Mouse (Mus musculus) adrenal gland, postnatal 25 days (tissue): ENCODE results near the gene Olfr95. TPM values are rescaled to one million over a fixed set of nuclear protein-coding genes. Genes with fewer than 3 reads are reported as not detected.
A peak's percentile ranks its signal among the peaks of the same experiment; 100 is the strongest.
"Not testable (repeated sequence)": the region's sequence is repeated elsewhere in the genome, so short reads cannot be mapped to it uniquely, and the experiment has no call there.

Experiments used
- DNase-seq: peaks from one replicate; pipeline ENCODE4 v3.0.0; 2021; ENCODE audit warnings: mixed read lengths
- long read RNA-seq: library from polyadenylated mRNA; stranded (forward); transcript quantifications from one replicate; pipeline ENCODE4 v2.0.0, GENCODE M21; 2021
- total RNA-seq: library from RNA; stranded (reverse); gene quantifications from 2 replicates; pipeline ENCODE4 v1.2.3, GENCODE M21; 2021

The Olfr95 gene
- total RNA-seq, result not detected in 2 replicates
- long read RNA-seq, result 0 reads

DNA sequence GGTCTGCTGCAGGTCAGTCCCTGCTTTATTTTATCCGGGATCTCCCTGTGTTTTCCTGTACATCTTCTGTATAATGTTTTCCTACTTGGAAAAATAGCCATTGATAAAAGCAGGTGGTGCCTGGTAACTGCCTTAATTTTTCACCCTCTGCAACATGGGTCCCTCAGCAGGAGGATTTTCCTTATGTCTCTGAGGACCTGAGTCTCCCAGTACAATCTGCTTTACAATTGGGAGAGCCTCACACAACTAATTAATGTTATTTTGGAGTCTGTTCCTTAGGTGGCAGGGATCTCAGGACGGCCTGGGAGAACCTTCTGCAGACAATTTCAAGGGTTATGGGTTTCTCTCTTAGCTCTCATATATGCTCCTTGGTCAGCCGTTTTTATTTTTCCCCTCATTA is at the start of gene Olfr95:
Olfr95 (minus strand) TSS at position 101 of the 400 bp plus-strand sequence.
- no peak for DNase-seq

DNA sequence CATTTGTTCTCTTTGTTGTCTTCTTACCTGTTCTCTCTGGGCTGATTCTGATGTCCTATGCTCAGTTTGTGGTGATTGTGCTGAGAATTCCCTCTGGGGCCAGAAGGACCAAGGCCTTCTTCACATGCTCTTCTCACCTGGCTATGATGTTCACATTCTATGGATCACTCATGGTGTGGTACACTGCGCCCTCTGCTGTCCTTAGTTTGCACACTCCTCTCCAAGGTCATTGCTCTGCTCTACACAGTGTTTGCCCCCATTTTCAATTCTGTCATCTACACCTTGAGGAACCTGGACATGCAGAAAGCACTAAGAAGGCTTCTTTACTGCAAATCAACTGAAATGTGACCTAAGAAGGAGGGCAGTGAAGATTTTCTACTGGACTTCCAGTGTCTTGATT is 37.6 kb upstream of the Olfr95 start:
- peak; percentile 15 for DNase-seq

GRCm38 (mm10) chr17:37249460-37249859 is 36.5 kb upstream of the Olfr95 start:
- DNase-seq, result no peak

DNA sequence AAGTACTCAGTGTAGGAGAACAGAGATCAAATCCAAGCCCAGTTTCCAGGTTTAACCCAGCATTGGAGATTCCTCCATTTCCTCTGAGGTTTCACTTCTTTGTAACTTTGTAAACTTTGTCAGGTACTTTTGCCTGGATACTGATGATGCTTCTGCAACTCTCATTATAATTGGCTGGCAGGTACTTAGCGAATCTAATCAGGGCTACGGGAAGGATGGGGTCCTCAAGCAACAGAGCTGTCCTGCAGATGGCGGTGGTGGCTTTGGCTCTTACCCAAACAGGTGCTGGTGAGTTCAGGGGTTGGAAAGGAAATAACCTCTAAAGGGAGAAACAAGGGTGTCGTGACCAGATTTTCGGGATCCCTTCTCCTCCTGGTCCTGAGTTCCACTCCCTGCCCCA is 33.8 kb upstream of the Olfr95 start:
- DNase-seq, result no peak

DNA sequence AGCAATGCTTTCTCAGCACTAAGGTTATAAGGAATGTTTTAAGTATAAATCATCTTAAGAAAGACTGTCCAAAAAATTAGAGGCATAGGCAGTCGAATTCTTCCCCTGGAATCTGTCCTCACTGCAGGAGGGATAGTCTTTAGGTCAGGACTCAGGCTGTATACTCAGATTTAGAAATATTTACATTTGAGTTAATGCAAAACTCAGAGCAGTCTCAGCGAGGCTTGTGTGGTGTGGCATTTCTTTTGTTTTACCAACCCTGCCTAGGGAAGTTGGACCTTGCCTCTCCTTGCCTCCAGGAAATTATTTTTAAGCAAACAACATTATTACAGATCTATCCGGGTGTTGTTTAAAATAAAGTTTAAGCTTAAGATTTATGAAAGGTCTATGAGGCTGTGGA is 29.3 kb upstream of the Olfr95 start:
- DNase-seq, result no peak

DNA sequence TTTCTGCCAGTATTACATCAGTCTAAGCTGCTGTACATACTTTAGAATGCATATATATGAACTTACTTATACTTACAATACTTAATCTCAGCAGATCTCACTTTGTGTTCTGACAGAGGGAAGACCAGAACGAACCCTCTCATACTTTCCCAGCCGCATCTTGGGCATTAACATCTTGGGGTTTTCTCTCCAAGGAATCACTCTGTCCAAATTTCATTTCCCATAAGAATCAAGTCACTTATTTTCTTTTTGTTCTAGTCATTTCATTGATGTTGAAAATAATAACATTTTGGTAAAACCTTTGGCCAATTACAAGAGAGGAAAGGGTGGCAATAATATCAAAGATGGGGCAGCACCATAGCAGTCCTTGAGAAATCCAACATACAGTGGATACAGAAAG is 24.3 kb upstream of the Olfr95 start, which contains the start of gene Olfr97:
Olfr97 (minus strand) TSS at position 101 of the 400 bp plus-strand sequence.
- not testable (repeated sequence) for DNase-seq

DNA sequence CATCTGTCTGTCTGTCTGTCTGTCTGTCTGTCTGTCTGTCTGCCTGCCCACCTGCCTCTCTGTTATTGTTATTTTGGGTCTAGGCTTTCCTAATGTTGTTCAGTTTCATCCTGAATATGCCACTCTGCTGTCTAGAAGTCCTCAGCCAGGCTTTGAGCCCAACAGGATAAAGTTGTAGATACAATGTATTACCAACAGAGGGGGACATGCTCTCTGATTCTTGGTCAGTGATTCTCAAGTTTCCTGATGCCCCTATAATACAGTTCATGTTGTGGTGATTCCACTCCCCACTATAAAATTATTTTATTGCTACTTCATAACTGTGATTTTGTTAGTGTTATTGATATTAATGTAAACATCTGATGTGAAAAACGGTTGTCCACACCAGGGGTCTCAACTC is 9.0 kb upstream of the Olfr95 start:
- DNase-seq, result no peak

GRCm38 (mm10) chr17:37219846-37220245 is 6.9 kb upstream of the Olfr95 start, which contains the start of gene Olfr96:
Gene Olfr96, plus strand, starts transcription at chr17:37220146.
- no peak for DNase-seq

GRCm38 (mm10) chr17:37218486-37218885 is 5.6 kb upstream of the Olfr95 start:
- DNase-seq, result no peak

DNA sequence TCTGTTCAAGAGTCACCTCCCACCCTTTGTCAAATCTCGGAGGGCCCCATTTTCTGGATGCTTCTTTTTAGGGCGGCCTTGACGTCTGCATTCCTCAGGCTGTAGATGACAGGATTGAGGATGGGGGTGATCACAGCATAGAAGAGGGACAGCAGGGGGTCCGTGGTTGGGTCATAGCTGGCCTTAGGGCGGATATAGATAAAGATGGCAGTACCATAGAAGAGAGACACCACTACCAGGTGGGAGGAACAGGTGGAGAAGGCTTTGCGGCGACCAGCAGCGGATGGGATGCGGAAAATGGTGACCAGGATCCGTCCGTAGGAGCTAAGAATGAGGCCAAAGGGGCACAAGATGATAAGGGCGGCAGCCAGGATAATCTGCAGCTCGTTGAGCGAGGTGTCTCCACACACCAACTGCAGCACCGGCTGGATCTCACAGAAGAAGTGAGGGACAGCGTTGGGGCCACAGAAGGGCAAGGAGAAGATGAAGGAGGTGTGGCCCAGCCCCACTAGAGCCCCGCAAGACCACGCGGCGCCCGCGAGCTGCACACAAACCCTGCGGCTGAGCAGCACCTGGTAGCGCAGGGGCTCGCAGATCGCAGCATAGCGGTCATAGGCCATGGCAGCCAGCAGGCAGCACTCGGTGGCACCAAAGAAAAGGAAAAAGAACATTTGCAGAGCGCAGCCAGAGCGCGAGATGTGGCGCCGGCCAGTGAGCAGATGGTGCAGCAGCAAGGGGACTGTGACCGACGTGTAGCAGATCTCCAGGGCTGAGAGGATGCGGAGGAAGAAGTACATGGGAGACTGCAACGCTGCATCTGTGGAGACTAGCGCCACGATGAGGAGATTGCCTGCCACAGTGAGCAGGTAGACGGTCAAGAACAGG is 1.8 kb downstream of the Olfr95 start:
- no peak for DNase-seq

- no peak for DNase-seq
Measured at GRCm38 (mm10) chr17:37203917-37204236, 9.0 kb downstream of the Olfr95 start.

GRCm38 (mm10) chr17:37203206-37203916 is 9.6 kb downstream of the Olfr95 start:
- peak; percentile 64 for DNase-seq

DNA sequence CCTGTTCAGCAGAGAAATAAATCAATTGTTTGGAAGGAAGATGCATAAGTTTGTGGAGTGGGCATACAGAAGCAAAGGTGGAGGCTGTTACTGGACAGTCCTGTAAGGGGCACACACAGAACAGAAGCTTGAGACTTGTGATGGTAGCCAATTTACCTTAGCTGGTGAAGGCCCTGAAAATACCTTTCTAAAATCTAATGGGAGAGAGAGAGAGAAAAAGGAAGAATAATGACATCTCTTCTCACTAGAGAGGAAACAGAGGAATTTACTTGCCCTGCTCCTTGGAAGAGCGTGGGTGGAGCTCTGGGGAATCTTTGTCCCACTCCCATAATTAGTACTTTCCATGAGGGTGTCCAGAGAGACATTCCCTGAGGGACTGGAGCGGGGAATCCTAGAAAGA is 12.0 kb downstream of the Olfr95 start, which contains the start of gene Olfr94:
Olfr94 (minus strand) TSS at position 101 of the 400 bp plus-strand sequence.
- DNase-seq, result no peak

DNA sequence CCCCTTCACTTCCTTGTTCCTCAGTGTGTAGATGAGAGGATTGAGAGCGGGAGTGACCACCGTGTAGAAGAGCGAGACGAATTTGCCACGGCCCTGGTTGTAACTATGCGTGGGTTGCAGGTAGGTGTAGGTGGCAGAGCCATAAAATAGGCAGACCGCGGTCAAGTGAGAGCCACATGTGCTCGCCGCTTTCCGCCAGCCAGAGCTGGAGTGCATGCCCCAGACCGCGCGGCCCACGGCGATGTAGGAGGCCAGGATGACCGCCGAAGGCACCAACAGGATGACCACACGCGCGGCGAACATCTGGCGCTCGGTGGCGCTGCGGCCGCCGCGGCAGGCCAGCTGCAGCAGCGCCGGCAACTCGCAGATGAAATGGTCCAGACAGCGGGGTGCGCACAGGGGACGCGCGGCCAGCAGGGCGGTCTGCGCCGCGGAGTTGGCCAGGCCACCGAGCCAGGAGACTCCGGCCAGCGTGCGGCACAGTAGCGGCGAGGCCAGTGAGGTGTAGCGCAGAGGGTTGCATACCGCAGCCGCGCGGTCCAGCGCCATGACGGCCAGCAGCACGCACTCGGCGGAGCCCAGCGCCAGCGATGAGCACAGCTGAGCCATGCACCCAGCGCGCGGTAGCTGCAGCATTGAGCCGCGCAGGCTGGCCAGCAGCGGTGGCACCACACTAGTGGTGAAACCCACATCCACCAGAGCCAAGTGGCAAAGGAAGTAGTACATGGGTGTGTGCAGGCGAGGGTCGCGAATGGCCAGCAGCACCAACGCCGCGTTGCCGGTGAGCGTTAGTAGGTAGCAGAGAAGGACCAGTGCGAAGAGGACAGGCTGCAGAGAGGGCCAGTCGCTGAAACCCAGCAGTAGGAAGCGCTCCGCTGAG is 15.8 kb downstream of the Olfr95 start:
- DNase-seq, result peak; percentile 37

DNA sequence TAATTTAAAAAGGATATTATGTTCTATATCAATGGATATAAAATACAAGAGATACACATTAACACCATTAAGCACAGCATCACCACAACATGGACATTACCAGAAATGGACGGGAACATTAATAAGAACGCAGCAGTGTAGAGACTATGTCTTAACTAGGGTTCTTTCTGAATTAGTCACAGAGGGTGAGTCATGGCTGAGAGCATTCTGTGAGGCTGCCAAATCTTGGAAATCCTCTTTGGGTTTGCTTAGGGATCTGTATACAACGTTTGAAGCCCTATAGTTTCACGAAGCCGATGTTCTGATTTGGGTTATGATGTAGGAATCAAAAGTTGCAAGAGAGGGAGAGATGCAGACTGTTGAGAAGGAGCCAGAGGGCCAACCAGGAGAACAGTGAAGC is 18.1 kb downstream of the Olfr95 start:
- no peak for DNase-seq

- DNase-seq, result no peak
Measured at GRCm38 (mm10) chr17:37193656-37194055, 19.3 kb downstream of the Olfr95 start, which contains the start of gene Ubd. Gene Ubd, plus strand, starts transcription at chr17:37193892.

- DNase-seq, result no peak
Measured at GRCm38 (mm10) chr17:37193032-37193431, 19.9 kb downstream of the Olfr95 start.

DNA sequence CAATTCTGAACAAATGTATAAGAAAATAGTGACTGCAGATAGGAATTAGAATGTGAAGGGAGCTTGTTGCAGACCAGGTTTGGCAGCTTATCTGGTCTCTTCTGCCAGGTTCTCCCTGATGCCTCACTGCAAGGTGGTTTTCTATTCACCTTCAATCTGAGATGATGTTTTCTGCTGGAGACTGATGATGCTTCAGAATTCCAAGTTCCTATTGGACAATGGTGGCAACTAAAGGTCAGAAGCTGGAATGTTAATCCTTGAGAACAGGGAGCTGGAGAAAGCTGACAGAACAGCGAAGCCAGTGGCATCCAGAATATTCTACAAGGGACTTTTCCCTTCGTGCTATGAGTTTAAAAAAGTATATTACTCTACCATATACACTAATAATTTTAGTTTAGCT is 22.2 kb downstream of the Olfr95 start:
- DNase-seq, result no peak

- DNase-seq, result no peak
Measured at GRCm38 (mm10) chr17:37185474-37185873, 27.4 kb downstream of the Olfr95 start.

DNA sequence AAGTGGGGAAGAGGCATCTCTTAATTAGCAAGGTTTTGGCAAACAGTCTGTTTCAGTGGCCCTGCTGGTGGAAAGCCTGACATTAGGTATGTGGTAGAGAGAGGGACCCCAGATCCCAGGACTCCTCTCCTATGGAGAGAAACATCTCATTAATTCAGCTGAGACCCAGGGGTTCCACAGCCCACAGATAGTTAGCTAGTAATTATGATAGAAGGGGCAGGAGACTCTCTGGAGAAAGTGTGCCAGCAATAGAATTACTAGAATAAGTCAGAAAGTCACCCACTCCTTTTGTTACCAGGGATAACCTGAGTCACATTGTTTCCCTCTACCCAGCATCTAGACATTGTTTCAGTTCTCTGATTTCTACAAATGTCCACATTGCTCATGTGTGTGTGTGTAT is 51.5 kb downstream of the Olfr95 start, which contains the start of gene Olfr93:
Olfr93 (minus strand) TSS at position 101 of the 400 bp plus-strand sequence.
- no peak for DNase-seq
